Mouse (Mus musculus): ENCODE data around the gene Gm49394.

Gene Gm49394

Small RNA genes within 50 kb of the gene (microRNA-seq; reads per million reads assigned to microRNA genes)
- gene Mir483: 13.3 to 26.2 reads per million in 2 experiments

All from adrenal gland (tissue).